Mouse (Mus musculus) T-helper 2 cell (primary cell): Measurements from ENCODE around the gene Sprr4.
"Not testable (repeated sequence)": the region's sequence is repeated elsewhere in the genome, so short reads cannot be mapped to it uniquely, and the experiment has no call there.

Experiments
- in situ Hi-C: fragments of 300-600 bp; cut with MboI, MseI; formaldehyde crosslinking; loops from one replicate; pipeline ENCODE4 v1.15.1; 2025; ENCODE audit warnings: high pct_unique_total_duplicates

Gene Sprr4

GRCm38 (mm10) chr3:92500393-92500792 lies at the start of gene Sprr4:
Gene Sprr4 (minus strand): TSS chr3:92500493.
- in situ Hi-C loops: no loop called here

GRCm38 (mm10) chr3:92534411-92534810 lies 34.1 kb upstream of the Sprr4 start, which contains the start of gene 2310046K23Rik:
Gene 2310046K23Rik (minus strand): TSS chr3:92534511.
- in situ Hi-C loops: no loop called here

- in situ Hi-C loops: no loop called here
Observed at GRCm38 (mm10) chr3:92512325-92512724, 12.0 kb upstream of the Sprr4 start.

- in situ Hi-C loops: no loop called here
Observed at GRCm38 (mm10) chr3:92510786-92511185, 10.5 kb upstream of the Sprr4 start.

GRCm38 (mm10) chr3:92508185-92508584 lies 7.9 kb upstream of the Sprr4 start:
- in situ Hi-C loops: no loop called here

GRCm38 (mm10) chr3:92503528-92503927 lies 3.2 kb upstream of the Sprr4 start:
- in situ Hi-C loops: no loop called here

GRCm38 (mm10) chr3:92490262-92490661 lies 10.0 kb downstream of the Sprr4 start:
- in situ Hi-C loops: not testable (repeated sequence)

GRCm38 (mm10) chr3:92486307-92486706 lies 14.0 kb downstream of the Sprr4 start:
- in situ Hi-C loops: no loop called here

- in situ Hi-C loops: no loop called here
Observed at GRCm38 (mm10) chr3:92485863-92486262, 14.4 kb downstream of the Sprr4 start, which contains the start of gene Sprr1a. Gene Sprr1a (minus strand): TSS chr3:92485895.

GRCm38 (mm10) chr3:92481249-92481648 lies 19.0 kb downstream of the Sprr4 start:
- in situ Hi-C loops: not testable (repeated sequence)

- in situ Hi-C loops: no loop called here
Observed at GRCm38 (mm10) chr3:92470111-92470510, 30.2 kb downstream of the Sprr4 start.

- in situ Hi-C loops: no loop called here
Observed at GRCm38 (mm10) chr3:92467424-92467823, 32.9 kb downstream of the Sprr4 start.

GRCm38 (mm10) chr3:92466576-92466975 lies 33.7 kb downstream of the Sprr4 start:
- in situ Hi-C loops: no loop called here

GRCm38 (mm10) chr3:92458620-92459019 lies 41.7 kb downstream of the Sprr4 start, which contains the start of gene Sprr3:
Gene Sprr3 (minus strand): TSS chr3:92458720.
- in situ Hi-C loops: no loop called here

GRCm38 (mm10) chr3:92455151-92455550 lies 45.1 kb downstream of the Sprr4 start:
- in situ Hi-C loops: no loop called here
